Mouse (Mus musculus): ENCODE measurements around the gene Gzmn. TPM values are rescaled to one million over a fixed set of nuclear protein-coding genes. Genes with fewer than 3 reads are reported as not detected.

The Gzmn gene
- polyA plus RNA-seq, 1 experiment from 2014 or later: not detected

Other genes with a start within 250 kb of the Gzmn start
- 0.67 TPM in 2 replicates for gene Cma1, start 229.9 kb downstream of the Gzmn start, polyA plus RNA-seq (2015; fragmentation: Nextera tagmentation; extraction: Ambion mirVana)
- gene Cma2, start 223.6 kb downstream of the Gzmn start, polyA plus RNA-seq (2015; fragmentation: Nextera tagmentation; extraction: Ambion mirVana): not detected in 2 replicates
- gene Mcpt1, start 156.6 kb downstream of the Gzmn start, polyA plus RNA-seq (2015; fragmentation: Nextera tagmentation; extraction: Ambion mirVana): 0.09 TPM in 1 of 2 replicates, not detected in the other
- not detected in 2 replicates for gene Mcpt9, start 144.1 kb downstream of the Gzmn start, polyA plus RNA-seq (2015; fragmentation: Nextera tagmentation; extraction: Ambion mirVana)
- 0.12 and 0.15 TPM in 2 replicates for gene Mcpt2, start 132.6 kb downstream of the Gzmn start, polyA plus RNA-seq (2015; fragmentation: Nextera tagmentation; extraction: Ambion mirVana)
- 0.19 TPM in 1 of 2 replicates, not detected in the other for gene Mcpt4, start 112.3 kb downstream of the Gzmn start, polyA plus RNA-seq (2015; fragmentation: Nextera tagmentation; extraction: Ambion mirVana)
- gene Mcpt8, start 89.3 kb downstream of the Gzmn start, polyA plus RNA-seq (2015; fragmentation: Nextera tagmentation; extraction: Ambion mirVana): 4.3 and 7.3 TPM in 2 replicates
- 34.2 and 40.5 TPM in 2 replicates for gene Ctsg, start 72.0 kb downstream of the Gzmn start, polyA plus RNA-seq (2015; fragmentation: Nextera tagmentation; extraction: Ambion mirVana)
- not detected in 2 replicates for gene Gzme, start 54.0 kb downstream of the Gzmn start, polyA plus RNA-seq (2015; fragmentation: Nextera tagmentation; extraction: Ambion mirVana)
- not detected in 2 replicates for gene Gzmd, start 42.0 kb downstream of the Gzmn start, polyA plus RNA-seq (2015; fragmentation: Nextera tagmentation; extraction: Ambion mirVana)
- gene Gzmg, start 15.0 kb downstream of the Gzmn start, polyA plus RNA-seq (2015; fragmentation: Nextera tagmentation; extraction: Ambion mirVana): not detected in 2 replicates
- gene Gzmf, start 36.8 kb upstream of the Gzmn start, polyA plus RNA-seq (2015; fragmentation: Nextera tagmentation; extraction: Ambion mirVana): not detected in 2 replicates
- 0.11 TPM in 1 of 2 replicates, not detected in the other for gene Gzmc, start 60.1 kb upstream of the Gzmn start, polyA plus RNA-seq (2015; fragmentation: Nextera tagmentation; extraction: Ambion mirVana)
- 0.77 and 0.83 TPM in 2 replicates for gene Gzmb, start 87.7 kb upstream of the Gzmn start, polyA plus RNA-seq (2015; fragmentation: Nextera tagmentation; extraction: Ambion mirVana)
- gene Atp12a, start 190.5 kb upstream of the Gzmn start, polyA plus RNA-seq (2015; fragmentation: Nextera tagmentation; extraction: Ambion mirVana): not detected in 2 replicates
- gene Rnf17, start 228.0 kb upstream of the Gzmn start, polyA plus RNA-seq (2015; fragmentation: Nextera tagmentation; extraction: Ambion mirVana): 0.57 and 1.1 TPM in 2 replicates

Measured in liver, embryonic 16.5 days (tissue).